26 mouse cellular contexts compared by ENCODE assay signal in genomic region chr10:62669245-62669644, GRCm38 (mm10). TPM values are rescaled to one million over a fixed set of nuclear protein-coding genes. Genes with fewer than 3 reads are reported as not detected.
DNase-seq lines count a peak whose midpoint lies in the region; ATAC-seq and TF ChIP-seq lines count a peak whose summit lies in the region.
"Had no signal": no experiment of that assay in that cellular context is flagged by ENCODE, and none has a peak within 500 bp of the region (broad histone marks: within the 10 kb centered on the region; RNA-seq: fewer than 3 reads in every experiment).

No protein-coding gene starts in this region.

- H3K27ac ChIP-seq in kidney, embryonic 16.5 days (ENCODE audit: low read length) = no peak overlapping the region
- H3K27ac ChIP-seq in testis, adult 2 months (ENCODE audit: control insufficient read depth, insufficient read depth, low read depth, low read length) = no peak overlapping the region
- no peak overlapping the region for H3K27ac ChIP-seq in stomach, postnatal 0 days (replicated peaks)
- H3K27ac ChIP-seq: embryonic facial prominence, embryonic 12.5 days; embryonic facial prominence, embryonic 15.5 days; gastrocnemius, adult 2 months; hindbrain, embryonic 12.5 days had no signal

- TF ChIP-seq CTCF in testis, adult 2 months (IDR thresholded peaks at IDR 0.05; ENCODE audit: control insufficient read depth, insufficient read depth, insufficient replicate concordance, low read depth, low read length) = no peak
- TF ChIP-seq CTCF in stomach, postnatal 0 days (IDR thresholded peaks at IDR 0.05; ENCODE audit: low read depth) = no peak

- no peak for DNase-seq in kidney, postnatal 14 days
- peak; percentile 42 to 48 for DNase-seq in kidney, postnatal 4 days
- DNase-seq in kidney, adult 11 months = no peak
- no peak for DNase-seq in testis, postnatal 10 days (ENCODE audit: low spot score)
- peak; percentile 35 for DNase-seq in stomach, postnatal 0 days (ENCODE audit: low spot score)
- DNase-seq in urinary bladder, adult 2 months (ENCODE audit: low spot score) = no peak
- DNase-seq: adrenal gland, adult 2 months; adrenal gland, postnatal 14 days; B cell, adult 2 months; cerebellum, adult 11 months; cerebellum, adult 2 months; cerebellum, adult 9-11 months; cerebellum, postnatal 25 days; forebrain, postnatal 0 days; gastrocnemius, adult 2 months; gastrocnemius, postnatal 14 days; heart, adult 11 months had no signal

- no peak overlapping the region for H3K9ac ChIP-seq in kidney, embryonic 16.5 days (replicated peaks; ENCODE audit: low read length)
- H3K9ac ChIP-seq in stomach, postnatal 0 days (ENCODE audit: low read length) = no peak overlapping the region
- H3K9ac ChIP-seq: embryonic facial prominence, embryonic 12.5 days; embryonic facial prominence, embryonic 15.5 days; forebrain, postnatal 0 days; hindbrain, embryonic 12.5 days had no signal

- H3K4me3 ChIP-seq in kidney, embryonic 16.5 days (ENCODE audit: low read length) = no peak overlapping the region
- no peak overlapping the region for H3K4me3 ChIP-seq in testis, adult 2 months (ENCODE audit: control insufficient read depth, low read depth, low read length)
- no peak overlapping the region for H3K4me3 ChIP-seq in stomach, postnatal 0 days (ENCODE audit: low read depth, low read length)
- H3K4me3 ChIP-seq: embryonic facial prominence, embryonic 12.5 days; embryonic facial prominence, embryonic 15.5 days; gastrocnemius, adult 2 months; hindbrain, embryonic 12.5 days had no signal

- H3K4me2 ChIP-seq in kidney, embryonic 16.5 days (replicated peaks; ENCODE audit: low read depth, low read length) = no peak overlapping the region
- H3K4me2 ChIP-seq in stomach, postnatal 0 days (replicated peaks; ENCODE audit: low read depth) = no peak overlapping the region
- H3K4me2 ChIP-seq: embryonic facial prominence, embryonic 12.5 days; embryonic facial prominence, embryonic 15.5 days; heart, embryonic 11.5 days; hindbrain, embryonic 12.5 days had no signal

- H3K27me3 ChIP-seq in kidney, embryonic 16.5 days (ENCODE audit: insufficient read depth, low read length) = no peaks in the 10 kb centered on the region
- no peaks in the 10 kb centered on the region for H3K27me3 ChIP-seq in testis, adult 2 months (ENCODE audit: control insufficient read depth, insufficient read depth, low read length)
- no peaks in the 10 kb centered on the region for H3K27me3 ChIP-seq in stomach, postnatal 0 days (ENCODE audit: control insufficient read depth, insufficient read depth, low read length)
- H3K27me3 ChIP-seq: CH12.LX; embryonic facial prominence, embryonic 12.5 days; embryonic facial prominence, embryonic 15.5 days; hindbrain, embryonic 12.5 days had no signal

- ATAC-seq in kidney, embryonic 16.5 days (ENCODE audit: low FRiP score, low TSS enrichment) = peak; percentile 39; the same call in 1 of the 2 replicates
- ATAC-seq in stomach, postnatal 0 days (ENCODE audit: low FRiP score, low TSS enrichment) = no peak
- ATAC-seq: forebrain, embryonic 14.5 days; forebrain, postnatal 0 days had no signal

- WGBS in kidney, embryonic 16.5 days = 53% methylated on average over 14 of the region's 14 CpGs
- WGBS in stomach, postnatal 0 days = 55% methylated on average over 14 of the region's 14 CpGs

- no peak for TF ChIP-seq EP300 in stomach, postnatal 0 days (optimal IDR thresholded peaks at IDR 0.05)

- no peaks in the 10 kb centered on the region for H3K4me1 ChIP-seq in kidney, embryonic 16.5 days (ENCODE audit: insufficient read depth, low read length)
- peaks cover 3% of the 10 kb centered on the region; the same call in 1 of the 2 replicates for H3K4me1 ChIP-seq in testis, adult 2 months (ENCODE audit: control insufficient read depth, insufficient read depth, low read length)
- H3K4me1 ChIP-seq in stomach, postnatal 0 days (replicated peaks; ENCODE audit: control insufficient read depth, insufficient read depth) = no peaks in the 10 kb centered on the region
- H3K4me1 ChIP-seq: embryonic facial prominence, embryonic 12.5 days; hindbrain, embryonic 12.5 days had no signal

- peak; percentile 10; the same call in 1 of the 2 replicates for TF ChIP-seq POLR2A in testis, adult 2 months (IDR thresholded peaks at IDR 0.05; ENCODE audit: control insufficient read depth, low read depth, low read length)

- H3K9me3 ChIP-seq in kidney, embryonic 16.5 days (ENCODE audit: low read length) = no peaks in the 10 kb centered on the region
- no peaks in the 10 kb centered on the region for H3K9me3 ChIP-seq in stomach, postnatal 0 days (ENCODE audit: control insufficient read depth, low read length)
- H3K9me3 ChIP-seq: embryonic facial prominence, embryonic 12.5 days; embryonic facial prominence, embryonic 15.5 days; G1E; hindbrain, embryonic 12.5 days had no signal

- no peaks in the 10 kb centered on the region for H3K36me3 ChIP-seq in kidney, embryonic 16.5 days (ENCODE audit: insufficient read depth, low read length)
- H3K36me3 ChIP-seq in testis, adult 2 months (ENCODE audit: control insufficient read depth, insufficient read depth, low read length) = no peaks in the 10 kb centered on the region
- no peaks in the 10 kb centered on the region for H3K36me3 ChIP-seq in stomach, postnatal 0 days (ENCODE audit: control insufficient read depth, insufficient read depth, low read length)
- H3K36me3 ChIP-seq: embryonic facial prominence, embryonic 12.5 days; embryonic facial prominence, embryonic 15.5 days; G1E; hindbrain, embryonic 12.5 days had no signal

RNA-seq across cellular contexts. Expression of gene Ddx50, which starts 18.2 kb away (rescaled TPM):
- 116 and 119 TPM in 2 replicates for polyA plus RNA-seq in kidney, embryonic 16.5 days (2015; fragmentation: Nextera tagmentation; extraction: Ambion mirVana)
- 17.8 and 21.0 TPM in 2 replicates for polyA plus RNA-seq in testis, adult 2 months (2012; rRNA removed)
- polyA plus RNA-seq in stomach, postnatal 0 days (2015; fragmentation: Nextera tagmentation; extraction: Ambion mirVana) = 80.6 and 81.2 TPM in 2 replicates
- polyA plus RNA-seq in urinary bladder, adult 2 months (2012; rRNA removed) = 85.8 and 88.3 TPM in 2 replicates

RNA-seq across cellular contexts. Expression of gene Stox1, which starts 56.7 kb away (rescaled TPM):
- polyA plus RNA-seq in kidney, embryonic 16.5 days (2015; fragmentation: Nextera tagmentation; extraction: Ambion mirVana) = 2.1 and 2.4 TPM in 2 replicates
- polyA plus RNA-seq in testis, adult 2 months (2012; rRNA removed) = 0.31 and 0.83 TPM in 2 replicates
- polyA plus RNA-seq in stomach, postnatal 0 days (2015; fragmentation: Nextera tagmentation; extraction: Ambion mirVana) = 0.67 and 0.70 TPM in 2 replicates
- 0.74 and 0.87 TPM in 2 replicates for polyA plus RNA-seq in urinary bladder, adult 2 months (2012; rRNA removed)
- polyA plus RNA-seq: G1E had no signal

Comparison
In these comparisons a context has a peak if more than half of its experiments do, and no peak if none do; other contexts are left out.
1. DNase-seq: peak in kidney, postnatal 4 days (2 of 2) and stomach, postnatal 0 days (single experiment); none in kidney, postnatal 14 days (single experiment), kidney, adult 11 months (single experiment), testis, postnatal 10 days (single experiment) and urinary bladder, adult 2 months (single experiment).